Mouse (Mus musculus) small intestine, adult 2 months (tissue): ENCODE measurements around the gene Nectin3. TPM values are rescaled to one million over a fixed set of nuclear protein-coding genes. Genes with fewer than 3 reads are reported as not detected.

ENCODE experiments used
- H3K27ac ChIP-seq: fragments of 200-500 bp; 2 replicates; pipeline ENCODE4 v1.5.1; 2012; ENCODE audit warnings: low read depth, low read length, control low read depth, inconsistent platforms; ENCODE audit not compliant: insufficient read depth
- H3K27me3 ChIP-seq: fragments of 200-500 bp; 2 replicates; pipeline ENCODE4 v1.6.1; 2012; ENCODE audit warnings: mild to moderate bottlenecking, moderate library complexity, low read length, inconsistent platforms; ENCODE audit not compliant: control insufficient read depth, insufficient read depth
- H3K36me3 ChIP-seq: fragments of 200-500 bp; 2 replicates; pipeline ENCODE4 v1.6.1; 2012; ENCODE audit warnings: mild to moderate bottlenecking, low read length, control low read depth, inconsistent platforms; ENCODE audit not compliant: control insufficient read depth, insufficient read depth
- H3K4me1 ChIP-seq: fragments of 200-500 bp; 2 replicates; pipeline ENCODE4 v1.6.1; 2012; ENCODE audit warnings: low read length, inconsistent platforms, mixed read lengths; ENCODE audit not compliant: control insufficient read depth, insufficient read depth, insufficient read length
- H3K4me3 ChIP-seq: fragments of 200-500 bp; 2 replicates; pipeline ENCODE4 v1.5.1; 2012; ENCODE audit warnings: low read depth, mild to moderate bottlenecking, control low read depth, inconsistent platforms, low read length, moderate library complexity
- CTCF ChIP-seq: fragments of 200-500 bp; IDR thresholded peaks from 2 replicates; pipeline ENCODE4 v1.5.1; 2012; ENCODE audit warnings: low read depth, mild to moderate bottlenecking, control low read depth, inconsistent platforms, low read length, moderate library complexity, mixed read lengths; ENCODE audit not compliant: insufficient replicate concordance, insufficient read length; ENCODE audit errors: extremely low read depth
- POLR2A ChIP-seq: fragments of 200-500 bp; IDR thresholded peaks from 2 replicates; pipeline ENCODE4 v1.6.1; 2012; ENCODE audit warnings: low read depth, mild to moderate bottlenecking, control low read depth, inconsistent platforms, low read length, moderate library complexity
- WGBS: fragments of 180-500 bp; shearing (Covaris S2); methylation state at CpG from one replicate; pipeline ENCODE4 v1.1.7; 2018; 5-methylcytosine and 5-hydroxymethylcytosine counted together
- polyA plus RNA-seq: library from polyadenylated mRNA; depleted of rRNA; stranded (reverse); fragments of >200 nt; gene quantifications from 2 replicates; pipeline ENCODE4 v1.2.3, GENCODE M21; 2012; rRNA removed

Gene Nectin3
- 5.6 and 15.7 TPM in 2 replicates for polyA plus RNA-seq

- H3K27ac ChIP-seq: peak within 1 kb of the TSS; percentile 57
- H3K36me3 ChIP-seq: no peaks in the 10 kb centered on the region
- 5% methylated on average over 4 of the region's 4 CpGs for WGBS
- no peaks in the 10 kb centered on the region; the same call in 1 of the 2 replicates for H3K27me3 ChIP-seq
- TF ChIP-seq CTCF: no peak
- TF ChIP-seq POLR2A: no peak
- H3K4me1 ChIP-seq: no peaks in the 10 kb centered on the region; the same call in 1 of the 2 replicates
- H3K4me3 ChIP-seq: peak within 1 kb of the TSS; percentile 100
Observed at GRCm38 (mm10) chr16:46498421-46498789, at the start of gene Nectin3. Gene Nectin3, minus strand, starts transcription at chr16:46498525.

GRCm38 (mm10) chr16:46538092-46538491 lies 39.8 kb upstream of the Nectin3 start:
- H3K36me3 ChIP-seq: no peaks in the 10 kb centered on the region
- WGBS: 93% methylated on average over 3 of the region's 3 CpGs
- no peaks in the 10 kb centered on the region for H3K4me1 ChIP-seq
- H3K27ac ChIP-seq: no peak overlapping the region
- TF ChIP-seq CTCF: no peak
- no peak for TF ChIP-seq POLR2A
- no peaks in the 10 kb centered on the region for H3K27me3 ChIP-seq
- H3K4me3 ChIP-seq: no peak overlapping the region

- no peak overlapping the region for H3K4me3 ChIP-seq
- no peak for TF ChIP-seq POLR2A
- no peak for TF ChIP-seq CTCF
- WGBS: 43% methylated on average over 5 of the region's 5 CpGs
- no peak overlapping the region for H3K27ac ChIP-seq
- H3K27me3 ChIP-seq: no peaks in the 10 kb centered on the region
- peaks cover 4% of the 10 kb centered on the region; the same call in 1 of the 2 replicates for H3K4me1 ChIP-seq
- H3K36me3 ChIP-seq: no peaks in the 10 kb centered on the region
Observed at GRCm38 (mm10) chr16:46532465-46533254, 34.3 kb upstream of the Nectin3 start.

- peaks cover 4% of the 10 kb centered on the region; the same call in 1 of the 2 replicates for H3K4me1 ChIP-seq
- no peak overlapping the region for H3K4me3 ChIP-seq
- H3K36me3 ChIP-seq: no peaks in the 10 kb centered on the region
- no peak for TF ChIP-seq CTCF
- TF ChIP-seq POLR2A: no peak
- 79% methylated on average over 3 of the region's 3 CpGs for WGBS
- H3K27me3 ChIP-seq: no peaks in the 10 kb centered on the region
- no peak overlapping the region for H3K27ac ChIP-seq
Observed at GRCm38 (mm10) chr16:46531023-46531422, 32.7 kb upstream of the Nectin3 start.

- WGBS: 37% methylated on average over 5 of the region's 5 CpGs
Observed at GRCm38 (mm10) chr16:46520885-46521417, 22.6 kb upstream of the Nectin3 start.

GRCm38 (mm10) chr16:46519606-46520005 lies 21.3 kb upstream of the Nectin3 start:
- no peak overlapping the region for H3K4me3 ChIP-seq
- 20% methylated on average over 2 of the region's 2 CpGs for WGBS
- TF ChIP-seq CTCF (no peak), POLR2A (no peak)
- H3K27me3 ChIP-seq: no peaks in the 10 kb centered on the region
- H3K27ac ChIP-seq: no peak overlapping the region
- H3K36me3 ChIP-seq: no peaks in the 10 kb centered on the region
- peaks cover 6% of the 10 kb centered on the region; the same call in 1 of the 2 replicates for H3K4me1 ChIP-seq

More at GRCm38 (mm10) chr16:46520885-46521417, 22.6 kb upstream of the Nectin3 start:
- TF ChIP-seq POLR2A (no peak), CTCF (no peak)
- H3K4me1 ChIP-seq: peaks cover 6% of the 10 kb centered on the region; the same call in 1 of the 2 replicates
- H3K27ac ChIP-seq: no peak overlapping the region
- no peaks in the 10 kb centered on the region for H3K36me3 ChIP-seq
- no peak overlapping the region for H3K4me3 ChIP-seq
- no peaks in the 10 kb centered on the region for H3K27me3 ChIP-seq

GRCm38 (mm10) chr16:46507944-46508333 lies 9.6 kb upstream of the Nectin3 start:
- TF ChIP-seq POLR2A (no peak), CTCF (no peak)
- Histone ChIP-seq H3K27me3 (no peaks in the 10 kb centered on the region), H3K4me1 (peaks cover 4% of the 10 kb centered on the region; the same call in 1 of the 2 replicates), H3K27ac (no peak overlapping the region), H3K4me3 (no peak overlapping the region), H3K36me3 (no peaks in the 10 kb centered on the region)
- WGBS: 75% methylated on average over 3 of the region's 3 CpGs
